Mouse (Mus musculus): Measurements from ENCODE around the gene Atrnl1.

Gene Atrnl1

DNA sequence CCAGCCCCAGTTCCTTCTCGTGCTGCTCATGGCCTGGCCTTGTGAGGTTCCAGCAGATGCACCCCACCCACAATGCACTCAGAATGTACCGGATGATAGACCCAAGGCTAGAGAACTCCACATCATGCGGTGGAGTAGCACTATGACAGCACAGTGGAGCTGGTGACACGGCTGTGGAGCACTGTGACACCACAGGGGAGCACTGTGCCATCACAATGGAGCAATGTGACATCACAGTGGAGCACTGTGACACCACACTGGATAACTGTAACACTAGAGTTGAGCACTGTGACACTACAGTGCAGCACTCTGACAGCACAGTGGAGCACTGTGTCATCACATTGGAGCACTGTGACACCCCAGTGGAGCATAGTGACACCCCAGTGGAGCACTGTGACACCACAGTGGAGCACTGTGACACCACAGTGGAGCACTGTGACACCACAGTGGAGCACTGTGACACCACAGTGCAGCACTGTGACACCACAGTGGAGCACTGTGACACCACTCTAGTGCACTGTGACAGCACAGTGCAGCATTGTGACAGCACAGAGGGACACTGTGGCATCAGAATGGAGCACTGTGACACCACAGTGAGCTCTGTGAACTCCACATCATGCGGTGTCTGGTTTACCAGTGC is 502.4 kb downstream of the Atrnl1 start:
- no peak for DNase-seq (ENCODE audit: low spot score in 2 of 2)

DNA sequence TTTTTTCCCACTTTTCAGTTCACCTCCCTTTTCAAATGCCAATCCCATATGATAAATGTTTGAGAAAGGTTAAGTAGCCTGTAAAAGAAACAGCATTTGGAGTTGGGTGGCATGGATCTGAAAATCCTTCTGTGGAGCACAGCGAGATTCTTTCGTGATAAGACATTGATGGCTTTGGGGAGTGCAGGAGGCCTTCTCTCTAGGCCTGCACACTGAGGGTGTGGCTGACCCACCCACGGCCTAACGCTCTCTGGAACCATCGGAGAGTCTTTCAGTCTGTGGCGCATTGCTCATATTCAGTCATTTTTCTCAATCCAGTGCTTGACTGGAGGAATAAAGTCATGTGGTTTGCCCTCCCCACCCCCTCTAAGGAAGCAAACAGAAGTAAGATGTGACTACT is 506.8 kb downstream of the Atrnl1 start:
- DNase-seq (ENCODE audit: low spot score in 2 of 2) = no peak

DNA sequence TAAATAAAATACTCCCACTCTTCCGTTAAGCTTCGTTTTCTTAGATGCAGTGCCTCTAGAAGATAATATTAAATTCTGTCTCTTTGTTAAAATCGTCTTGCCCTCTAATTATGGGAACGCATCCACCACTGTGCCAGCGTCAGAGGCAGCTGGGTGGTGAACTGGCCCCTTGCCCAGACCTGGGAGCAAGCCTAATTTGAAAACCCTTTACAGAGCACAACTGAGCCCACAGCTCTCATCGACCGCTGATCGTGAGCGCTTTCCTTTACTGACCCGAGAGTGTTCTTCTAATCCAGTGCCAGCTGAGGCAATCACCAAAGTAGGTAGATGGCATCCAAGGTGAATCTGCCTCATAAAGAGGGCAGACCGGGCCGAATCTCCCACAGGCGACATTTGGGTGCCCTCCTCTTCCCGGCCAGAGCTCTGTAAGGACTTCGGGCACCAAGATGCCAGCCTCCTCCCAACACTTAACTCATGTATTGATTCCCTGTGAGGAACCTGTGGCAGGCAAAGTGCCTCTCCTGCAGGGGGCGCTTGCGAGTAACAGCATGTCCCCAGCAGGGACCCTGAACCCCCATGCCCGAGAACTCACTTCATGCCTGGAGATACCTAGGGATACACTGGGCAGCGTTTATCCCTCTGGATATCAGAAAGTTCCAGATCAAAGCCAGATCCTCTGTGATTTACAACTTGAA is 507.5 kb downstream of the Atrnl1 start:
- peak in 1 of 2 experiments; percentile 33 for DNase-seq (ENCODE audit: low spot score in 2 of 2)

DNA sequence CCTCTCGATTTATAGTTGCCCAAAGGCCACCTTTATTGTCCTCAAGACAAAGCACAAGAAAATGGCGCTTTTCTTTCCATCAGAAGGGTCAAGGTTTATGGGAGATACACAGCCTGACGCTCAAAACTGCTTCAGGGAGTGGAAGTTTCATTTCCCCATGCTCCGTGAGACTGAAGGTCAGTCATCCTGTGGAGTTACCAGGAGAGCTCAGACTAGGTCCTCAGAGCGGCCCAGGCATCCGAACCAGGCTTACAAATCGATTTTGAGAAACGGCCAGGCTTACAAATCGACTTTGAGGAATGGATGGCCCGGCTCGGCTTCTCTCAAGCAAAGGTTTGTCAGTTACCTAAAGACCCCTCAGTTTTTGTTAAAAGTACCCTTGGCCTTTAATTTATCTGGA is 508.0 kb downstream of the Atrnl1 start:
- DNase-seq (ENCODE audit: low spot score in 2 of 2) = no peak

DNA sequence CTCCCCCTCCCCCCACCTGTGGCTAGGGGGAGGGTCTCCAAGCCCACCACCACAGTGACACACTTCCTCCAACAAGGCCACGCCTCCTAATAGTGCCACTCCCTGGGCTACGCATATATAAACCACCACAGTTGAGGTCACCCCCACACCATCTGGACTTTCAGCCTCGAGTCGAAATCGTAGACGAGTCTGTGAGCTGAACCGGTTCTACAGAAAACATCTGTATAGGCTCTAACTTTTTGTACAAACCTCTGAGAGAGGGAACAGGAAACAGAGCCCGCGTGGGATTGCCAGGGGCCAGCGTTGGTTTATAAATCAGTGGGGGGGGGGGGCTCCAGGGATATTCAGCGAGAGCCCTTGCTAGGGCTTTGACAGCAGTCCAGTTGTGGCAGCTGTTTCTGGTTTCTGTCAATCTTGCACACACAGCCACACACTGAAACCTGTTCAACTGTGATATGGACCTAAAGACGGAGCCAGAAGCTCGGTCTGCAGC is 508.9 kb downstream of the Atrnl1 start:
- no peak for DNase-seq (ENCODE audit: low spot score in 2 of 2)

DNA sequence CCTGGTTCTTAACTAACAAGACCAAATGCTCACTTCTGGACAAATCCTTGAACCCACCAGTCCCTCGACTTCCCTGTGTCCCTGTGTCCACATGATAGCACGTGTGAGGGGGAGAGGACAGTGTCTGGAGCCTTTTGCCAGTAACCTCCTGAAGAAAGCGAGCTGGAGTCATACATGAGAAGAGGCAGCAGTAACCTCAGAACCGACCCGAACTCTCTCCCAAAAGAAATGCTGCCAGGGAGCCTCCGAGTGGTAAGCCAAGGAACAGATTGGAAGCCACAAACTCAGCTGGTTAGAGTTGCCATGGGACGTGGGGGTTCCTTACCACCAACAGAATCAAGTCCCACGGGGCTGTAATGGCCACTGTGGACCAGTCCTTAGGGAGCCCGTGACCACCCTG is 509.8 kb downstream of the Atrnl1 start:
- no peak for DNase-seq (ENCODE audit: low spot score in 2 of 2)

DNA sequence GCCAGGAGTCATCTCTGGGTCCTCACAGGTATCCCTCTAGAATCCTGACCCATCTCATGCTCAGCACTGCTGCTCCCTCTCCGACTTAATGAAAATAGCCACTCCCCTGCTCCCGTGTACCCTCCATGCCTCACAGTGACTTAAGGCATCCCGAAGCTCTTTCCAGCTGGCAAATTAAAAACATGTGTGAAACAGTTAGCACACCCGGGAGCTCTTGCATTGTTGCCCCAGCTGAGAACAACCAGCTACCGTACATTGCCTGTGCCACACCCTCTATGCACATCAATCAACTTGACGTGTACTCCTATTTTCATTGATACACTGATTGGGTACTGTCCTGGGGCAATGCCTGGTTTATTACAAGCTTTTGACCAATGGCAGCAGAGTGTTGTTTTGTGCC is 510.8 kb downstream of the Atrnl1 start:
- no peak for DNase-seq (ENCODE audit: low spot score in 2 of 2)

DNA sequence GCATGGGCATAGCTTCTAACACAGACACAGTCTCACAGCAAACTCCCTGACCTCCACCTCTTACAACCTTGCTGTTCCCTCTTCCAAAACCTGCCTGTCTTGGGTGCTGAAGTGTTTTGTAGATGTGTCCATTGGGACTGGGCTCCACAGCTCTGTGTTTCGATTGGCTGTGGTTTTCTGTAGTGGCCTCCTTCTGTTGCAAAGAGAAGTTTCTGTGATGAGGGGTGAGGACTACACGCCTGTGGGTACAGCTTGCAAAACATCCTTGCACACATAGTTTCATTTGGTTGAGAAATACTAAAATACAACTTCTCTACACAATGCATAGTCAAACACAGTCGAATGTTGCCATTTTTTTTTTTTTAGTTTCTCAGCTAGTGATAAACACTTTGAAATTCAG is 512.8 kb downstream of the Atrnl1 start:
- DNase-seq (ENCODE audit: low spot score in 2 of 2) = no peak

DNA sequence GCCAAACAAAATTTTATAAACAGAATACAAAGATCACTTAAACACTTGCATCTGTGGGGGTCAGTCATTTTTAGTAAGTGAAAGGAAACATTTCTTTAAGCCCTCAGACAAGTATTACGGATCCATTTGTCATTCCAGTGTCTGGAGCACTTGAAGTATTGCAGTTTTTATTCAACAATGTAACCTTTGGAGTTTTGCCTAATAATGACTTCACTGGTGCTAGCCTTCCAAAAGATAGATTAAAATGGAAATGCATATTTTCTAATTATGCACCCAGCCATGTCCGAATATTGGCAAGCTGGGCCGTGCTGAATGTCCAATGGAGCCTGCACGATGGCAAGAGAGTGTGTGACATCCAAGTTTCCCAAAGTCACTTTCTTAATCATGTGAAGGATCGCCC is 513.7 kb downstream of the Atrnl1 start:
- DNase-seq (ENCODE audit: low spot score in 2 of 2) = no peak

DNA sequence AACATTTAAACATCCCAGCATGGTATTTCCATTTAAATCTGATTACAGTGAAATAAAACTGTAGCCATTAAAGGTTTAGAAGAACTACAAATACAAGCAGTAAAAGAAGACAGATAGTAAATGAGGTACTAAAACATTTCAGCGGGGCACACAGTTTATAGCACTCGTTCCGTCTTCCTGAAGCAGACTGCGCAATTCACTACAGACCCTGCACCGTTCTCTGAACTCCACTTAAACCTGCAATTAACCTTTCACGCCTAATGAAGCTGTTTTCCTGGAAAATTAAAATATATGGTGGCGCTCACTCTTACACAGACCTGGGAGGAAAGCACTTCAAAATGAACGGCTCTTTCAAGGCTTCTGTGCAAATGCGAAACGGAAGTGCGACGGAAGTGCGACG is 514.2 kb downstream of the Atrnl1 start:
- DNase-seq (ENCODE audit: low spot score in 2 of 2) = no peak

DNA sequence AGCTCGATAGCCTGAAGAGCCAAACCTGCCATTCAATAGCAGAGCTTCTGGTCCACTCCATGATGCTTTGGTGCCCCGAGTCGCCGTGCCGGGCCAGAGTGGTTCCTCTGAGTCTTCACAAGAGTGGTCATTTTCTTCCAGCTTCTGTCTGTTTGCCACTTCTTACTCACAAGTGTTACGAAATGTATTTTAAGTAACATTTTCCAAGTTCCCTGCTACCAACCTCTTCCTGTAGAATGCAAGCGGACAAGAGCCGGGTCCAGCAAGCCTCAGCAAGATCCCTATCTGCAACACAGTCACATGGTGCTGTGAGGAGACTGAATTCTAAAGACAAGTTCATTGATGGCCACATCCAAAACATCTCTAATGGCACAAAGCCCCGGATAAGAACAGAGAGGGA is 521.1 kb downstream of the Atrnl1 start:
- no peak for DNase-seq (ENCODE audit: low spot score in 2 of 2)

DNA sequence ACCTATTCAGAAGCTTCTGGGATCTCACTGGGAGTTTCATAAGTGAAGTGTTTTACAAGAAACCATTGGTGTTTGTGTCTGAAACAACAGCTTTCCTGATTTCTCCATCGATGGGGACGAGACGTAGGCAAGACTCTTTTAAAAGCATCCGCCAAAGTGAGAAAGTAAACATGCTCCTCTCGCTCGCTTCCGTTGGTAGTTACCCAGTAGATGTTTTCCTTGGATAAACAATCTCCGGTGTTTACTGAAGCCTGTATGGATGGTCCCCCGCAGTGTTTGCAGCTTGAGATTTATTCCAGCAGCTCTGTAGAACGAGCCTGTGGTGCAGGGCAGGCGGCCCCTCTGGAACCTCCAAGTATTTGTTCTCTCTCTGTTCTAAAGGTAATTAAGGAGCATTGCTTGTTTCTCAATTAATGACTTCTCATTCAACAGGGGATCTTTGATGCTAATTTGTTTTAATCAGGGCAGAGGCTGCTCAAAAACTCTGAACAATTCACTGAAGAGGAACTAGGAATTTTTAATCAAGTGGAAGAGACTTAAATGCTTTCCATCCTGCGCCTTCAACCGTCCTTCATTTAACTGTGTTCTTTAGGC is 529.5 kb downstream of the Atrnl1 start:
- DNase-seq (ENCODE audit: low spot score in 2 of 2) = no peak

DNA sequence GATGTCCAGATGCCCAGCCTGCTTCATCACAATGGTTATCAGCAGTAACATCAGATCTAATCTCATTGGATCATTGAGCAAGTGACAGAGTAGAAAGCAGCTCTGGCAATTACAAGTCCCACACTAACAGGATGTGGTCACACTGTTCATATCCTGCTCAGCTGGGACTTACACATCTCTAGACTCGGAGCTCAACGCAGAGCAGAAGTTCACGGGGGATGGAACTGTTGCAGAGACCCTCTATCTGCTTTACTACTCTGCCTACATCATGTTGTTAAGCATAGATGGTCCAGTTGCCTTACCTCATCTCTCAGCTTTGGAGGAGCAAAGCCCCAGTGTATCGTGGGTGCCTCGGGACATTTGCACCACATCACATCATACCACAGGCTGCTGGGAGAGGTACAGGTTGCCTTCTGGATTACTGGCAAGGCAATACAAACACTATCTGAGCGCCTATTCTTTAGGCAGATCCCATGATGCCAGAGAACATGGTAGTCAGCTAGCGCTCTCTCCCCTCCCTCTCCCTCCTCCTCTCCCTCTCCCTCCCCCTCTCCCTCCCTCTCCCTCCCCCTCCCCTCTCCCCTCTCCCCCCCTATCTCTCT is 533.1 kb downstream of the Atrnl1 start:
- DNase-seq (ENCODE audit: low spot score in 2 of 2) = no peak

DNA sequence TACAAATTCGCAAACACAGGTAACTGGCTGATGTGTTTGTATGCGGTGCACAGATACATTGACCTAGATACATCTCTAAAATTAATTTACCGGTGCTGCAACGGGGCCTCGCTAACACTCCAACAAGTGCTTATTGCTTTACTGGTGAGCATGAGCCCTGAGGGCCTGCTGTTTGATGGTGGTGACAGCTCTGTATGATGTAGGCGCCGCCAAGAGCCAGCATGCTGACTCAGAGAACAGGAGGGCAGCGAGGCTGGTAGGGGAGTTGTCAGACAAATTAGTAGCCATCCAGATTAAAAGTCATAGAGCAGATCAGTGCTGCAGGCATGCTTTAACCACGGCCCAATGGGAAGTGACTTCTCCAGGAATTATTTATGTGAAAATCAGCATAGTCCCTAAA is 534.7 kb downstream of the Atrnl1 start:
- DNase-seq (ENCODE audit: low spot score in 2 of 2) = no peak

DNA sequence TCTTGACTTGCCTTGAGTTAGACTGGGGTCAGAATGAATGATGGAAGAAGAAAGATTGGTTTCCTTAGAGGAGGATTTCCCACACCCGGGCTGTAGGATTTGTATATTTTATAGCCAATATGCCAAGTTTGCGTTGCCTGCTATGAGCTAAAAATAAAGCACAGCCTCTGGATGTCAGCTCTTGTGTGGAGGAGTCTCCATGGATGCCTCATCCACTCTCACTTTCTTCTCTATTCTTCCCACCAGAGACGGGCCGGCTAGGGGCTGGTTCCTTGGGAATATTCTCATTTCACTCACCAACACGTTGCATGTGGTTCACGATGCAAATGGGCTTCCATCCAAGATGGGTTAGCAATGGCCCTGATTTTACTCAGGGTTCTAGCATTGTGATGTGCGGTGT is 540.4 kb downstream of the Atrnl1 start:
- DNase-seq (ENCODE audit: low spot score in 2 of 2) = no peak

DNA sequence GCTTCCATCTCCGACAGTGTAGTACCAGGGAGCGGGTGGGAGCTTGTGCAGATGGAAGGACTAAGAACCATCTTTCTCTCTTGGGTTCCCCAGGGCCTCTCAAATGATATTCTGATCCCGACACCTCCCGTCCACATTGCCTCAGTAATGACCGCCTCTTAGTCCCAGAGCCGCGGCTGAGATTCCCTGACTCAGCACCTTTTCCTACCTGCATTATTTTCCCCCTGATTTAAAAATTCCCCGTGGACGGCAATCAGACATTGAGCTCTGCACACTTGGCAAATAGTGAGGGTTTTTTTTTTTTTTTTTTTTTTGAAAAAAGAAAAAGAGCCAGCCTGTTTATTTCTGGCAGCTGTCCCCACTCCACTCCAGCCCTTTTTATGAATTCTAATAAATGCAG is 550.7 kb downstream of the Atrnl1 start:
- no peak for DNase-seq (ENCODE audit: low spot score in 2 of 2)

DNA sequence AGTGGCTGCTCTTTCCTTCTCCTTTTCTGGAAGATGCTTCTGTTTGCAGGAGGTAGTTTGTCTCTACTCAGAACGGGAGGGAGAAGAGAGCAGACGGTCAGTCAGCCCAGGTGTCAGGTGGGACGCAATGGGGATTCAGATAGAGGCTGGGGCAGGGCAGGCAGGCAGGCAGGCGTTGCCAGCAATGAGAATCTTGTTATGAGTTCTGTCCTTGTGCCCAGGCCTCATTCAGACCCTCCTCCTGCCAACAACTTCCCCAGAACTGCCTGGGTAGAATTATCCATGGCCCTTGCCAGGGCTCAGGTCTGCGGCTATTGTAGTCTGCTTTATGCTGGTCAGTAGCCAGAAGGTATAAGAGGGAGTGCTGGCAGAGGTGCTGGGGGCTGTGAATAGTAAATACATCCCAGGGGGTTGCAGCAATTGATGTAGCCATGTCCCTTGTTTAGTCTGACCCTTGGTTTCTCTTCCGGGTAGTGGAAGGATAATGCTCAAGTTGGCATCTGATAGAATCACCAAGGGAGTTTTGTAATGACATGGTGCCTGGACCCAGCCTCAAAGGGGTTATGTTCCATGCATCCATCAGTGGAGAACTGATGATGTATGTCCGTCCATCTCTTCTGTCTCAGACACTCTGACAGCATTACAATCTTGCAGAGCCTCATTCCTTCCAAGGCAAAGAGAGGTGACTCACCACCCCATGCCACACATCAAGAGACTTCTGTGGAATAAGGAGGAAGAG is 554.2 kb downstream of the Atrnl1 start:
- DNase-seq (ENCODE audit: low spot score in 2 of 2) = no peak

DNA sequence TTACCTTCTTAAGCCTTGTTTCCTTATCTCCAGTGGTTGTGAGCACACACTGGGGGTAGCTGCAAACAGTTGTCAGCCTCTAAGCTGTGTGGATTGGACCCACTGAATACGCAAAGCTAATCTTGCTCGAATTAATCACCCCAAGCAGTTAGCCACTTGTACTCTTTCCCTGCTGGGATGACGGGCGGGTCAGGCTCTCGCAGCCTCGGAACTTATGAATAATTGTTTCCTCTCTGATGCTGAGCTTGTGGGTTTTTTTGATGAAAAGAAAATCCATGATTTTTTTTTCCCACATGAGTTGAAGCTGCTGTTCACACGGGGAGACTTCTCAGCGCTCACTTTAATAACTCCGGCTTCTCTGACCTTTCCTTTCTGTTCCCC is 554.8 kb downstream of the Atrnl1 start:
- no peak for DNase-seq (ENCODE audit: low spot score in 2 of 2)

DNA sequence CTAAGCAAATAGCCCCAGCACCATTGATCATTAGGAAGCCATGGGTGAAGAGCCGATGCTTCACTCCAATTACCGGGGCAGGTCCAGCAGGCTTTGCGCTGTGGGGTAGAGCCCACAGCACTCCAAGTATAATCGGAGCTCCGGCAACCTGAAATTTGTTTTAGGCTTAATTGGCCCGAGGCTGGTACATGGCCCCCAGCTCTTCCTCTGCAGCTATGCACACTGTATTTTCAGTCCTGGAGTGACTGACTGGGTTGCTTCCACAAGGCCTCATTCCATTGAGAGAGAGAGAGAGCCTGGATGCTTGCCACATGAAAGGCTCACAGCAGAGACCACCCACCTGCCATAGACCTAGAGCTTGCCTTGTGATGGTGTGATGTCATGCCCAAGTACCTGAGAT is 555.3 kb downstream of the Atrnl1 start:
- DNase-seq (ENCODE audit: low spot score in 2 of 2) = no peak

DNA sequence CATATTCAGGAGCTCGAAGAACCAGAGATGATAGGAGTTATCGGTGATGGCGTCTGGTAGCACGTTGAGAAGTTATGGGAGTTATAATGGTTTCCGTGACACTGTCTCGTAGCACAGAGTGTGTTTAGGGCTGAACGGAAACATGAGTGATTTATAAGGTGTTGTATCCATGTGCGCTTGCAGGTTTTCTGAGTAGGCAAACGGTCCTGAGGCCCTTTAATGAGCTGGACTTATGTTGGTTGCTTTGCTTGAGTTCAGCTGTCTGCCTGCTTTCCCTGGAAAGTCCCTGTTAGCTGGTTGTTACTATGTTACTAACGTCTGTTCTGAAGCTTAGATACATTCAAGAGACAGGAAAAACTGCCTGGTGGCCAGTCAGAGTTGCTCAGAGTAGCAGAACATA is 567.6 kb downstream of the Atrnl1 start:
- no peak for DNase-seq (ENCODE audit: low spot score in 2 of 2)

DNA sequence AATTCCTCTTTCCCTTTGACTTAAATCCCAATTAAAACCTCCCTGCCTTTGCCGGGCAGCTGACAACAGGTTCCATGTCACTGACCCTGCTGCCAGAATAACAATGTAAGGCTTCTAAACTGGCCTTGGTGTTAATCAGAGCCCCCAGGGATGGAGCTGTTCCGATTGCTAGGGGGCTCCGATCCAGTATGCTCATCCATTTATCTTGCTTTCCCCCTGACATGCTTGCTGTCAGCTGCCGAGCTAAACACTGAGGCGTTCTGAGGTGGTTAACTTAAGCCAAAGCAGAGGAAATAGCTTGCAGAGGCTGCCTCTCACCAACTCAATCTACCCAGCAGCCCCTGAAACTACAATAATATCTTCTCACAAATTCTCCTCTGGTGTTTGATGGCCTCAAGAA is 569.9 kb downstream of the Atrnl1 start:
- DNase-seq (ENCODE audit: low spot score in 2 of 2) = no peak
